Mouse (Mus musculus) kidney, postnatal 0 days (tissue): ENCODE data around the gene Gm5565. TPM values are rescaled to one million over a fixed set of nuclear protein-coding genes. Genes with fewer than 3 reads are reported as not detected.
"Not testable (repeated sequence)": the region's sequence is repeated elsewhere in the genome, so short reads cannot be mapped to it uniquely, and the experiment has no call there.

ENCODE experiments used
- ATAC-seq: fragments of 200-750 bp; cut with Nextera tagmentation; replicated peaks from 2 replicates; pipeline ENCODE4 v1.8.0; 2017; ENCODE audit warnings: low read depth, moderate number of reproducible peaks, moderate TSS enrichment, moderate library complexity; ENCODE audit not compliant: low FRiP score
- DNase-seq: peaks from one replicate; pipeline ENCODE4 v3.0.0-alpha.2; 2016; ENCODE audit warnings: low spot score
- H3K27ac ChIP-seq: fragments of 300-500 bp; sonication (generic); 2 replicates; pipeline ENCODE4 v1.5.1; 2014; ENCODE audit warnings: mild to moderate bottlenecking
- H3K27me3 ChIP-seq: fragments of 300-500 bp; sonication (generic); 2 replicates; pipeline ENCODE4 v1.6.1; 2014; ENCODE audit warnings: low read length, mixed read lengths; ENCODE audit not compliant: insufficient read depth
- H3K36me3 ChIP-seq: fragments of 300-500 bp; sonication (generic); 2 replicates; pipeline ENCODE4 v1.6.1; 2014; ENCODE audit warnings: low read length, mixed read lengths; ENCODE audit not compliant: insufficient read depth
- H3K4me1 ChIP-seq: fragments of 300-500 bp; sonication (generic); replicated peaks from 2 replicates; pipeline ENCODE4 v1.6.1; 2014; ENCODE audit warnings: antibody characterized with exemption, low read length, mixed read lengths; ENCODE audit not compliant: insufficient read depth
- H3K4me2 ChIP-seq: fragments of 300-500 bp; sonication (generic); 2 replicates; pipeline ENCODE4 v1.6.1; 2014; ENCODE audit warnings: mild to moderate bottlenecking, low read length, moderate library complexity, mixed read lengths
- H3K4me3 ChIP-seq: fragments of 300-500 bp; sonication (generic); replicated peaks from 2 replicates; pipeline ENCODE4 v1.5.1; 2014; ENCODE audit warnings: low read depth, low read length
- H3K9ac ChIP-seq: fragments of 300-500 bp; sonication (generic); 2 replicates; pipeline ENCODE4 v1.6.1; 2014; ENCODE audit warnings: low read depth, low read length
- H3K9me3 ChIP-seq: fragments of 300-500 bp; sonication (generic); replicated peaks from 2 replicates; pipeline ENCODE4 v1.6.1; 2016; ENCODE audit warnings: low read length, inconsistent platforms, mixed read lengths
- CTCF ChIP-seq: IDR thresholded peaks from 2 replicates; pipeline ENCODE4 v1.5.1; 2016; ENCODE audit warnings: antibody characterized with exemption, low read depth, mild to moderate bottlenecking, moderate library complexity
- WGBS: fragments of 180-500 bp; shearing (Covaris S2); extraction: QIAGEN DNeasy Blood & Tissue Kit; methylation state at CpG from one replicate; pipeline ENCODE4 v1.1.7; 2014; 5-methylcytosine and 5-hydroxymethylcytosine counted together
- polyA plus RNA-seq: library from polyadenylated mRNA; unstranded; fragments of >200 nt; fragmentation: Nextera tagmentation; extraction: Ambion mirVana; gene quantifications from 2 replicates; pipeline ENCODE4 v1.2.1, GENCODE M21; 2015

Gm5565 gene
- not detected in 2 replicates for polyA plus RNA-seq

DNA sequence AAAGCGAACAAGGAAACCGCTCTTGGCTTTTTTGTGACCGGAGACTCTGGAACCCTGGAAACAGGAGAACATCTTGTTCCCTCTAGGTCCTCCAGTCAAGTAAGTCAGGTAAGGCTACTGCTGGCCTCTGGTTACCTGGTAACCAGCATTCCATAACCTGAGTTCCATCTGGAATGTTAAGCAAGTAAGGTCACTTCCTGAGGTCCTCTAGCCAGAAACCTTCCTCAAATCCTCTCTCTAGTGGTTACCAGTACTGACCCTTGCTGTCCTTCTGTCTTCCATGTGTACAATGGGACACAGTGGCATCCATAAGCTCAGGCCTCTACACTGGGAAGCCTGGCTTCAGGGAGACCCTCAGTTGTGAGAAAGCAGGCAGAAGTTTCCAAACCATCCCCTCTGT is at the start of gene Gm5565:
TSS of gene Gm5565 (minus strand) at position 101 of the 400 bp plus-strand sequence.
- ATAC-seq = not testable (repeated sequence)

DNA sequence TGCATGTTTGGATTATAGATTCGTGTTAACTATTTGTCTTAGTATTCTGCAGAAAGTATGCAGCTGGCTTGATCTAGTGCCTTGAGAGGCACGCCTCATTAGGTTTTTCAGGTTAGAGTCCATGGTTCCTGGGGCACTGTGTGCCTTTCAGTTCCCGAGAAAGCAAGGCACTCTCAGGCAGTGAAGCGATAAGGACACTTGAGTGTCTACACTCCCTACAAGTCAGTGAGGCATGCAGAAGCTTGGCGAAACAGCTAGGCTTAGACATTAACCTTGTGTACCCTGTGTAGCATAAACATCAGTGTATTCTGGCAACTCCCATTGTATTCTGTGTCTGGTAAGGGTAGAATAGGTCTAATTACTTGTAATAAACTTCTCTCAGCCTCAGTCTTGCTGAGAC is 45.2 kb upstream of the Gm5565 start:
- TF ChIP-seq CTCF = no peak
- ATAC-seq (peak; percentile 99), DNase-seq (peak; percentile 88)
- Histone ChIP-seq H3K9ac (no peak overlapping the region), H3K4me3 (no peak overlapping the region), H3K27me3 (no peaks in the 10 kb centered on the region), H3K27ac (peak overlapping the region; percentile 84), H3K9me3 (no peaks in the 10 kb centered on the region), H3K36me3 (peaks cover 44% of the 10 kb centered on the region), H3K4me1 (0 out of 2 replicates have a peak, but pooled peaks cover 6% of the 10 kb centered on the region), H3K4me2 (no peak overlapping the region)
- 41% methylated on average over 5 of the region's 5 CpGs for WGBS

More for the DNA sequence above, at the start of gene Gm5565:
- H3K9me3 ChIP-seq, DNase-seq, H3K4me2 ChIP-seq, H3K27me3 ChIP-seq, H3K4me1 ChIP-seq, H3K36me3 ChIP-seq, H3K27ac ChIP-seq, H3K9ac ChIP-seq, H3K4me3 ChIP-seq: not testable (repeated sequence)
- 96% methylated on average over 3 of the region's 3 CpGs for WGBS

DNA sequence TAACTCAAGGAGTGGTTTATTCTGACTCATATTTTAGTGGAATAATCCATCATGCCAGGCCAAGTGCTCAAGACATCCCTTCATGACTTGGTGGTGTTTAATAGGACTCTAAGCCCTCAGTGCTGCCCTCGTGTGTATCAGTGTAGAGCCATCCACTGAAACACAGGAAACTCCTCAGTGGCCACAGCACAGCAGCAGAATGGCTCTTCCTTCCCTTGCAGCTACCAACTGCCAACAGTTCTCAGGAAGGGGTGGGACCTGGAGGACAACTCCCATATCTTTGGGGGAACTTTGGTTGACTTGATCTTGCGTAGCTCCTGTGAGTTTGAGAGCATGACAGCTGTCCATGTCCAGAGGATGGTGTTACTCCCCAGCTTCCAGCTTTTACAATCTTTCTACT is 43.6 kb upstream of the Gm5565 start:
- peak; percentile 5; the same call in 1 of the 2 replicates for TF ChIP-seq CTCF
- no peak for ATAC-seq
- Histone ChIP-seq H3K27me3 (no peaks in the 10 kb centered on the region), H3K9me3 (no peaks in the 10 kb centered on the region), H3K36me3 (peaks cover 32% of the 10 kb centered on the region; the same call in 1 of the 2 replicates), H3K4me1 (0 out of 2 replicates have a peak, but pooled peaks cover 6% of the 10 kb centered on the region), H3K27ac (no peak overlapping the region), H3K9ac (no peak overlapping the region), H3K4me3 (no peak overlapping the region), H3K4me2 (no peak overlapping the region)
- DNase-seq = no peak
- WGBS = 88% methylated on average over 2 of the region's 2 CpGs

DNA sequence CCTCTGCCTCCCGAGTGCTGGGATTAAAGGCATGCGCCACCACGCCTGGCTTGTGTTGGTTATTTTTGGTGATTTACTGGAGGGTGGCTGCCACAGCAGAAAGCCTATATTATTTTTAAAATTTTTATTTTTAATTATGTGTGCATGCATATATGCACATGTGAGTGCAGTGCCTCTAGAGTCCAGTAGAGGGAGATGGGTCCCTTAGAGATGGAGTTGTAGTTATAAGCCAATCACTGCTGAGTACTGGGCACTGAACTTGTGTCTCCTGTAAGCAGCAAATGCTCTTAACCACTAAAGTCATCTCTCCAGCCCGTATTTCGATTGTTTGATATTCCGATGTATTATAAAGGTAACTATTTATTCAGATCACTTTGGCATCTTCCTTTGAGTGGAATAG is 40.2 kb upstream of the Gm5565 start:
- Histone ChIP-seq H3K9me3 (no peaks in the 10 kb centered on the region), H3K27me3 (no peaks in the 10 kb centered on the region), H3K9ac (no peak overlapping the region), H3K4me3 (no peak overlapping the region), H3K36me3 (peaks cover 10% of the 10 kb centered on the region; the same call in 1 of the 2 replicates), H3K27ac (no peak overlapping the region), H3K4me2 (no peak overlapping the region), H3K4me1 (no peaks in the 10 kb centered on the region)
- no peak for ATAC-seq
- over 99% methylated on average over 6 of the region's 6 CpGs for WGBS
- DNase-seq = no peak
- no peak for TF ChIP-seq CTCF

DNA sequence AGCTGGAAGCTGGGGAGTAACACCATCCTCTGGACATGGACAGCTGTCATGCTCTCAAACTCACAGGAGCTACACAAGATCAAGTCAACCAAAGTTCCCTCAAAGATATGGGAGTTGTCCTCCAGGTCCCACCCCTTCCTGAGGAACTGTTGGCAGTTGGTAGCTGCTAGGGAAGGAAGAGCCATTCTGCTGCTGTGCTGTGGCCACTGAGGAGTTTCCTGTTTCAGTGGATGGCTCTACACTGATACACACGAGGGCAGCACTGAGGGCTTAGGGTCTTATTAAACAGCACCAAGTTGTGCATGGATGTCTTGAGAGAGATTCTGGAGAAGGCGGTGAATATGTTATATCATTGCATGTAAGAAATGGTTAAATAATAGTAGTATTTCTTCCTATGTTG is 39.2 kb upstream of the Gm5565 start:
- peak overlapping the region; percentile 44; the same call in 1 of the 2 replicates for H3K27ac ChIP-seq

DNA sequence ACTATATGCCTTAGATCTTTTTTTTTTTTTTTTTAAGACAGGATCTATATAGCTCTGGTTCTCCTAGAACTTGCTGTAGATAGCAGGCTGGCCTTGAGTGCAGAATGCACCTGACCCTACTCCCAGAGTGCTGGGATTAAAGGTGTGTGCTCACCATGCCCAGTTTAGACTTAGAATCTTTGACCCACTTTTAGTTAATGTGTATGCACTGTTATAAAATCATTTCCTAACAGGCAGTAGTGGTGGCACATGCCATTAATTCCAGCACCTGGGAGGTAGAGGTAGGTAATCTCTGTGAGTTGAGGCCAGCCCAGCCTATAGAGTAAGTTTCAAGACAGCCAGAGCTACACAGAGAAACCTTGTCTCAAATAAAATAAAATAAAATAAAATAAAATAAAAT is 38.7 kb upstream of the Gm5565 start:
- DNase-seq (peak; percentile 26), ATAC-seq (peak; percentile 88)
- no peak overlapping the region for H3K27ac ChIP-seq
- H3K9ac ChIP-seq = no peak overlapping the region
- no peaks in the 10 kb centered on the region for H3K27me3 ChIP-seq
- H3K36me3 ChIP-seq = 0 out of 2 replicates have a peak, but pooled peaks cover 9% of the 10 kb centered on the region
- no peak overlapping the region for H3K4me3 ChIP-seq
- no peak overlapping the region for H3K4me2 ChIP-seq
- H3K4me1 ChIP-seq = no peaks in the 10 kb centered on the region
- no peaks in the 10 kb centered on the region for H3K9me3 ChIP-seq
- TF ChIP-seq CTCF = no peak

More for the DNA sequence above, 39.2 kb upstream of the Gm5565 start:
- Histone ChIP-seq H3K9me3 (no peaks in the 10 kb centered on the region), H3K4me1 (no peaks in the 10 kb centered on the region), H3K27me3 (no peaks in the 10 kb centered on the region), H3K9ac (no peak overlapping the region), H3K4me3 (no peak overlapping the region), H3K4me2 (no peak overlapping the region), H3K36me3 (0 out of 2 replicates have a peak, but pooled peaks cover 9% of the 10 kb centered on the region)
- 72% methylated on average over 2 of the region's 2 CpGs for WGBS
- peak; percentile 60; the same call in 1 of the 2 replicates for ATAC-seq
- TF ChIP-seq CTCF = peak; percentile 48; the same call in 1 of the 2 replicates
- no peak for DNase-seq

DNA sequence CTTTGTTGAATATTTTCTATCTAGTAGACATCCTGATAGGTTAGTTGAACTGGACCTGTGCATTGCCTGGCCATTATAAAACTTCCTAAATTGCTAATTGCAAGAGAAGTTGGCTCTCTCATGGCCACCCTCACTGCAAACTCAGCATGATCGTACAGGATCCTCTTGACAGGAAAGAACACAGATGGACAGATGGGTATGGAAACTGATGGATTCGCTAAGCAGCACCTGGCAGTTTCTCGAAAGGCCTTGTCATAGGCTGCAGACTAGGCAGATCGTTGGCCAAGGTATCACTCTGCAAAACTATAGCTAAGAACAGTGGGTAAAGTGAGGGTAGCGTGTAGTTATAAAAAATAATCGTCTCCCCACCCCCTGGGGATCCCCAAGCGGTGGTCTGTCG is 33.0 kb upstream of the Gm5565 start:
- TF ChIP-seq CTCF = no peak
- WGBS = 88% methylated on average over 8 of the region's 8 CpGs
- H3K36me3 ChIP-seq = no peaks in the 10 kb centered on the region
- no peaks in the 10 kb centered on the region for H3K4me1 ChIP-seq
- no peak for DNase-seq
- no peak for ATAC-seq
- H3K4me3 ChIP-seq = no peak overlapping the region
- H3K9ac ChIP-seq = no peak overlapping the region
- no peaks in the 10 kb centered on the region for H3K9me3 ChIP-seq
- no peak overlapping the region for H3K4me2 ChIP-seq
- no peak overlapping the region for H3K27ac ChIP-seq
- no peaks in the 10 kb centered on the region for H3K27me3 ChIP-seq
